Mouse (Mus musculus) embryonic facial prominence, embryonic 12.5 days (tissue): ENCODE data around the gene Svs5. TPM values are rescaled to one million over a fixed set of nuclear protein-coding genes. Genes with fewer than 3 reads are reported as not detected.

Experiments
- ATAC-seq: fragments of 200-750 bp; cut with Nextera tagmentation; 2 replicates; pipeline ENCODE4 v1.8.0; 2017; ENCODE audit not compliant: insufficient number of reproducible peaks, insufficient read depth, low FRiP score, low TSS enrichment
- H3K27ac ChIP-seq: fragments of 300-500 bp; sonication (generic); 2 replicates; pipeline ENCODE4 v1.5.1; 2016; ENCODE audit warnings: mild to moderate bottlenecking
- H3K27me3 ChIP-seq: fragments of 300-500 bp; sonication (generic); 2 replicates; pipeline ENCODE4 v1.6.1; 2016; ENCODE audit warnings: mild to moderate bottlenecking, moderate library complexity
- H3K36me3 ChIP-seq: fragments of 300-500 bp; sonication (generic); 2 replicates; pipeline ENCODE4 v1.6.1; 2016; ENCODE audit warnings: mild to moderate bottlenecking
- H3K4me1 ChIP-seq: fragments of 300-500 bp; sonication (generic); 2 replicates; pipeline ENCODE4 v1.6.1; 2016
- H3K4me2 ChIP-seq: fragments of 300-500 bp; sonication (generic); replicated peaks from 2 replicates; pipeline ENCODE4 v1.6.1; 2016; ENCODE audit warnings: mild to moderate bottlenecking, moderate library complexity
- H3K4me3 ChIP-seq: fragments of 300-500 bp; sonication (generic); 2 replicates; pipeline ENCODE4 v1.5.1; 2016; ENCODE audit warnings: mild to moderate bottlenecking
- H3K9ac ChIP-seq: fragments of 300-500 bp; sonication (generic); 2 replicates; pipeline ENCODE4 v1.6.1; 2016; ENCODE audit warnings: mild to moderate bottlenecking, moderate library complexity
- H3K9me3 ChIP-seq: fragments of 300-500 bp; sonication (generic); 2 replicates; pipeline ENCODE4 v1.6.1; 2016; ENCODE audit warnings: mild to moderate bottlenecking, moderate library complexity
- WGBS: fragments of 180-500 bp; shearing (Covaris S2); methylation state at CpG from one replicate; pipeline ENCODE4 v1.1.7; 2016; 5-methylcytosine and 5-hydroxymethylcytosine counted together
- microRNA-seq: library from miRNA; unstranded; fragments of <30 nt; microRNA quantifications from one replicate; pipeline ENCODE4, GENCODE M21; 2017
- polyA plus RNA-seq: library from polyadenylated mRNA; unstranded; fragments of >200 nt; fragmentation: Nextera tagmentation; extraction: Ambion mirVana; gene quantifications from 2 replicates; pipeline ENCODE4 v1.2.1, GENCODE M21; 2016

Gene Svs5
- polyA plus RNA-seq, 1 experiment from 2014 or later: not detected

DNA sequence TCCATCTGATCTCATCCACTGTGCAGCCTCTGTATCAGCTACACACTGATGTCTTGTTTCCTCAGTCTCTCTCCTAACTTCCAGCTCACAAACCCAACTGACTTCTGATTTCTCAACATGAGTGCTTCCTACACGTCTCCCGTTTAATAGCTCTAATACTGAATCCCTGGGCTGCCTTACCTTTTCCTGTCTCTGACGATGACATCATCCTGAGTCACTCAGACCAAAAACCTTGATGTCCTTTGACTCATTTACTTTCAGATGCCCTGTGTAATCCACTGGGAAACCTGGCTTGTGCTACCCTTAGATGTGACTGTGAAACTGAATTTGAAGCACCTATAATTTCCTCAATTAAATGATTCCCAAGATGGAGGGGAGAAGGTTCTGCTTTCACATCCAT, 50.4 kb downstream of the Svs5 start:
- WGBS: 76% methylated on average over 3 of the region's 3 CpGs
- Histone ChIP-seq H3K27ac (no peak overlapping the region), H3K9ac (no peak overlapping the region), H3K4me2 (no peak overlapping the region), H3K9me3 (no peaks in the 10 kb centered on the region), H3K4me1 (peaks cover 8% of the 10 kb centered on the region), H3K4me3 (no peak overlapping the region), H3K36me3 (no peaks in the 10 kb centered on the region), H3K27me3 (peaks cover 8% of the 10 kb centered on the region; the same call in 1 of the 2 replicates)
- no peak for ATAC-seq

Small RNAs within 50 kb of the gene (microRNA-seq; reads per million reads assigned to microRNA genes)
- gene Mir7678: not detected

Other genes starting within 250 kb of the Svs5 start
- 0.49 and 0.71 TPM in 2 replicates for gene Kcns1, start 161.6 kb upstream of the Svs5 start, polyA plus RNA-seq
- not detected in 2 replicates for gene Wfdc5, start 150.0 kb upstream of the Svs5 start, polyA plus RNA-seq
- gene Wfdc12, start 142.1 kb upstream of the Svs5 start, polyA plus RNA-seq: 0.22 TPM in 1 of 2 replicates, not detected in the other
- not detected in 2 replicates for gene Wfdc15a, start 132.6 kb upstream of the Svs5 start, polyA plus RNA-seq
- gene Wfdc15b, start 111.1 kb upstream of the Svs5 start, polyA plus RNA-seq: not detected in 2 replicates
- gene Svs2, start 94.3 kb upstream of the Svs5 start, polyA plus RNA-seq: not detected in 2 replicates
- gene Svs3b, start 76.1 kb upstream of the Svs5 start, polyA plus RNA-seq: not detected in 2 replicates
- gene Svs4, start 54.3 kb upstream of the Svs5 start, polyA plus RNA-seq: not detected in 2 replicates
- not detected in 2 replicates for gene Svs3a, start 43.5 kb upstream of the Svs5 start, polyA plus RNA-seq
- gene Svs6, start 16.0 kb upstream of the Svs5 start, polyA plus RNA-seq: not detected in 2 replicates
- gene Slpi, start 56.4 kb downstream of the Svs5 start, polyA plus RNA-seq: 0.96 and 1.5 TPM in 2 replicates
- 0.46 and 0.53 TPM in 2 replicates for gene Rbpjl, start 70.4 kb downstream of the Svs5 start, polyA plus RNA-seq
- 36.2 and 43.9 TPM in 2 replicates for gene Matn4, start 72.4 kb downstream of the Svs5 start, polyA plus RNA-seq
- gene Sdc4, start 111.1 kb downstream of the Svs5 start, polyA plus RNA-seq: 42.6 and 44.4 TPM in 2 replicates
- gene Sys1, start 124.2 kb downstream of the Svs5 start, polyA plus RNA-seq: 65.4 and 66.8 TPM in 2 replicates
- 6.1 and 6.5 TPM in 2 replicates for gene Gm20458, start 128.2 kb downstream of the Svs5 start, polyA plus RNA-seq
- gene Trp53tg5, start 141.0 kb downstream of the Svs5 start, polyA plus RNA-seq: not detected in 2 replicates
- 1.7 and 2.2 TPM in 2 replicates for gene Dbndd2, start 153.4 kb downstream of the Svs5 start, polyA plus RNA-seq
- 36.7 and 37.7 TPM in 2 replicates for gene Pigt, start 164.8 kb downstream of the Svs5 start, polyA plus RNA-seq
- 49.9 and 59.6 TPM in 2 replicates for gene Wfdc2, start 229.7 kb downstream of the Svs5 start, polyA plus RNA-seq
- not detected in 2 replicates for gene Spint3, start 240.7 kb downstream of the Svs5 start, polyA plus RNA-seq